ENCODE assay signal across 16 mouse cellular contexts in genomic region chr13:31506494-31507167, GRCm38 (mm10). TPM values are rescaled to one million over a fixed set of nuclear protein-coding genes. Genes with fewer than 3 reads are reported as not detected.
DNase-seq lines count a peak whose midpoint lies in the region.
"Had no signal": no experiment of that assay in that cellular context is flagged by ENCODE, and none has a peak within 500 bp of the region (broad histone marks: within the 10 kb centered on the region; RNA-seq: fewer than 3 reads in every experiment).

No protein-coding gene starts in this region.

- peak; percentile 12 to 14 for DNase-seq in heart, adult 18-20 months
- no peak for DNase-seq in heart, postnatal 36 days
- peak; percentile 43 to 60 for DNase-seq in urinary bladder, adult 18-20 months (ENCODE audit: low spot score in 2 of 2)
- no peak for DNase-seq in urinary bladder, postnatal 4 days (ENCODE audit: low spot score in 2 of 2)
- DNase-seq in lung, postnatal 25 days (ENCODE audit: low spot score) = peak; percentile 29
- no peak for DNase-seq in natural killer cell, adult 2 months (ENCODE audit: low spot score in 2 of 2)
- DNase-seq in hindbrain, embryonic 10.5 days (ENCODE audit: low spot score) = no peak
- DNase-seq in cerebellum, adult 9-10 months = no peak
- DNase-seq: adrenal gland, adult 8-10 months; kidney, postnatal 10 days had no signal

- no peaks in the 10 kb centered on the region for H3K36me3 ChIP-seq in hindbrain, embryonic 10.5 days
- H3K36me3 ChIP-seq: forebrain, embryonic 12.5 days; hindbrain, embryonic 13.5 days; liver, embryonic 15.5 days had no signal

- intact Hi-C loops in heart, postnatal 36 days (cut with DNase I) = no loop called here

- no peak overlapping the region for H3K4me3 ChIP-seq in hindbrain, embryonic 10.5 days
- H3K4me3 ChIP-seq: forebrain, embryonic 12.5 days; hindbrain, embryonic 13.5 days; liver, embryonic 15.5 days had no signal

- no peaks in the 10 kb centered on the region for H3K9me3 ChIP-seq in hindbrain, embryonic 10.5 days
- H3K9me3 ChIP-seq: forebrain, embryonic 12.5 days; hindbrain, embryonic 13.5 days; liver, embryonic 15.5 days had no signal

- H3K4me1 ChIP-seq in hindbrain, embryonic 10.5 days (replicated peaks) = 0 out of 2 replicates have a peak, but pooled peaks cover 2% of the 10 kb centered on the region
- H3K4me1 ChIP-seq: forebrain, embryonic 12.5 days; hindbrain, embryonic 13.5 days had no signal

- WGBS in hindbrain, embryonic 10.5 days = 79% methylated on average over 8 of the region's 8 CpGs

- H3K27ac ChIP-seq in hindbrain, embryonic 10.5 days = no peak overlapping the region
- H3K27ac ChIP-seq: forebrain, embryonic 12.5 days; hindbrain, embryonic 13.5 days; liver, embryonic 15.5 days had no signal

- no peaks in the 10 kb centered on the region for H3K27me3 ChIP-seq in hindbrain, embryonic 10.5 days (ENCODE audit: insufficient read depth, poor library complexity, severe bottlenecking)
- H3K27me3 ChIP-seq: forebrain, embryonic 12.5 days; hindbrain, embryonic 13.5 days; liver, embryonic 15.5 days; Patski had no signal

RNA-seq across cellular contexts. Expression of gene Foxq1, which starts 49.3 kb away (rescaled TPM):
- total RNA-seq in heart, adult 18-20 months (2021) = under 1 TPM in 1 of 2 experiments, not detected in 1; 0.13 TPM
- total RNA-seq in heart, postnatal 36 days (2021) = under 1 TPM; 0.33 TPM
- polyA plus RNA-seq in hindbrain, embryonic 10.5 days (2016; fragmentation: Nextera tagmentation; extraction: Ambion mirVana) = 0.66 and 1.1 TPM in 2 replicates

RNA-seq across cellular contexts. Expression of gene A530084C06Rik, which starts 52.5 kb away (rescaled TPM):
- total RNA-seq in heart, adult 18-20 months (2021) = not detected
- under 1 TPM in 1 of 2 experiments, not detected in 1; 0.08 TPM for total RNA-seq in heart, postnatal 36 days (2021)
- not detected in 2 replicates for polyA plus RNA-seq in hindbrain, embryonic 10.5 days (2016; fragmentation: Nextera tagmentation; extraction: Ambion mirVana)
- total RNA-seq: adrenal gland, adult 8-10 months; gastrocnemius, adult 8-10 months had no signal
- polyA plus RNA-seq: forebrain, embryonic 12.5 days; hindbrain, embryonic 13.5 days; liver, embryonic 15.5 days; Patski; thymus, postnatal 0 days had no signal

Comparison
In these comparisons a context has a peak if more than half of its experiments do, and no peak if none do; other contexts are left out.
1. DNase-seq: peak in heart, adult 18-20 months (2 of 2), urinary bladder, adult 18-20 months (2 of 2) and lung, postnatal 25 days (single experiment); none in heart, postnatal 36 days (0 of 2), urinary bladder, postnatal 4 days (0 of 2), natural killer cell, adult 2 months (0 of 2), hindbrain, embryonic 10.5 days (single experiment) and cerebellum, adult 9-10 months (single experiment).